Mouse (Mus musculus): ENCODE results near the gene Nol10. TPM values are rescaled to one million over a fixed set of nuclear protein-coding genes. Genes with fewer than 3 reads are reported as not detected.
"Not testable (repeated sequence)": the region's sequence is repeated elsewhere in the genome, so short reads cannot be mapped to it uniquely, and the experiment has no call there.

Nol10 gene
- total RNA-seq, 2 experiments from 2014 or later, result 6.3 to 7.4 TPM

- DNase-seq, result not testable (repeated sequence)
These were observed 116.3 kb downstream of the Nol10 start for GRCm38 (mm10) chr12:17464550-17464949.

GRCm38 (mm10) chr12:17466791-17467190 lies 118.5 kb downstream of the Nol10 start:
- DNase-seq, result no peak

- DNase-seq, result no peak
These were observed 120.1 kb downstream of the Nol10 start for GRCm38 (mm10) chr12:17468359-17468758.

- DNase-seq, result no peak
These were observed 121.6 kb downstream of the Nol10 start for GRCm38 (mm10) chr12:17469869-17470268.

GRCm38 (mm10) chr12:17470528-17470927 lies 122.3 kb downstream of the Nol10 start:
- not testable (repeated sequence) for DNase-seq

GRCm38 (mm10) chr12:17471405-17471804 lies 123.1 kb downstream of the Nol10 start:
- DNase-seq, result no peak

GRCm38 (mm10) chr12:17473128-17473527 lies 124.9 kb downstream of the Nol10 start:
- no peak for DNase-seq

GRCm38 (mm10) chr12:17473862-17474261 lies 125.6 kb downstream of the Nol10 start:
- DNase-seq, result no peak

- DNase-seq, result no peak
These were observed 126.4 kb downstream of the Nol10 start for GRCm38 (mm10) chr12:17474681-17475080.

GRCm38 (mm10) chr12:17475146-17475545 lies 126.9 kb downstream of the Nol10 start:
- no peak for DNase-seq

- no peak for DNase-seq
These were observed 129.9 kb downstream of the Nol10 start for GRCm38 (mm10) chr12:17478196-17478595.

GRCm38 (mm10) chr12:17478856-17479255 lies 130.6 kb downstream of the Nol10 start:
- no peak for DNase-seq

Small RNA genes lying within 50 kb of the gene (microRNA-seq; reads per million reads assigned to microRNA genes)
- gene Mir3066 (ENCODE audit: borderline replicate concordance in 2 of 2), result 4.0 to 4.4 reads per million in 2 experiments

Other genes starting within 250 kb of the Nol10 start
- 1 to 10 TPM in 1 of 2 experiments, under 1 TPM in 1; 0.43 to 4.8 TPM for gene Kcnf1, start 171.6 kb upstream of the Nol10 start, total RNA-seq (2021)
- 10 to 100 TPM; 51.2 to 55.1 TPM for gene Pdia6, start 81.9 kb upstream of the Nol10 start, total RNA-seq (2021)
- under 1 TPM in 1 of 2 experiments, not detected in 1; 0.21 TPM for gene Atp6v1c2, start 19.1 kb upstream of the Nol10 start, total RNA-seq (2021)
- 10 to 100 TPM; 79.8 to 94.3 TPM for gene Odc1, start 196.3 kb downstream of the Nol10 start, total RNA-seq (2021)

All from gastrocnemius, postnatal 25 days (tissue).